In the genomic region with DNA sequence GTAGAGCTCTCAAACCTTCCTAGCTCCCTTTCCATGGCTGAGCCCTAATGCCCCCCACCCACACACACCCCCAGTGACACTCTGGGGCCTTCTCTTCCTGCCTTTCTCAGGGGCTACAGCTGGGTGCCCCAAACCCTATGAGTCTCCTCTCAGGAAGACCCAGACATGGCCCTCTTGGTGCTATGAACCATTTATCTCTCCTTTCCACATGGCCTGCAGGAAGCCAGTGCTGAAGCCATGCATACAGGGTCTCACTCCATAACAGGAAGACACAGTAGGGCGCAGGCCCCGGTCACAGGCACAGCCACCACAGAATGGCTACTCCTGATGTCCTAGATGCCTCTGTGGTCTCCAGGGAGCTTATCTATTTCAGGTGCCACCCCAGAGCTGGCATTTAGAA, we compare ENCODE assay signal across 16 mouse cellular contexts. TPM values are rescaled to one million over a fixed set of nuclear protein-coding genes. Genes with fewer than 3 reads are reported as not detected.
DNase-seq lines count a peak whose midpoint lies in the region; ATAC-seq and TF ChIP-seq lines count a peak whose summit lies in the region.
"Had no signal": no experiment of that assay in that cellular context is flagged by ENCODE, and none has a peak within 500 bp of the region (broad histone marks: within the 10 kb centered on the region; RNA-seq: fewer than 3 reads in every experiment).

No protein-coding gene starts in this region.

- no peak overlapping the region for H3K4me2 ChIP-seq in heart, embryonic 15.5 days
- no peak overlapping the region for H3K4me2 ChIP-seq in heart, embryonic 12.5 days
- no peak overlapping the region for H3K4me2 ChIP-seq in midbrain, embryonic 11.5 days
- H3K4me2 ChIP-seq in midbrain, postnatal 0 days (ENCODE audit: low read depth, low read length, poor library complexity, severe bottlenecking), result no peak overlapping the region
- H3K4me2 ChIP-seq in liver, embryonic 15.5 days, result no peak overlapping the region
- H3K4me2 ChIP-seq: embryonic facial prominence, embryonic 15.5 days; forebrain, embryonic 13.5 days; hindbrain, embryonic 13.5 days; lung, embryonic 14.5 days had no signal

- no peak overlapping the region for H3K4me3 ChIP-seq in heart, embryonic 15.5 days
- no peak overlapping the region for H3K4me3 ChIP-seq in heart, embryonic 12.5 days
- H3K4me3 ChIP-seq in midbrain, embryonic 11.5 days (ENCODE audit: low read depth, low read length), result no peak overlapping the region
- no peak overlapping the region for H3K4me3 ChIP-seq in midbrain, postnatal 0 days (ENCODE audit: low read depth, low read length)
- no peak overlapping the region for H3K4me3 ChIP-seq in liver, embryonic 15.5 days (replicated peaks)
- H3K4me3 ChIP-seq: embryonic facial prominence, embryonic 15.5 days; forebrain, embryonic 13.5 days; hindbrain, embryonic 13.5 days; limb, embryonic 10.5 days; midbrain, embryonic 10.5 days had no signal

- no peak for ATAC-seq in heart, embryonic 15.5 days (replicated peaks; ENCODE audit: insufficient number of reproducible peaks, insufficient read depth, low FRiP score, low read depth)
- ATAC-seq in heart, embryonic 12.5 days (ENCODE audit: insufficient number of reproducible peaks, low FRiP score), result no peak
- ATAC-seq in midbrain, embryonic 11.5 days (ENCODE audit: low FRiP score), result no peak
- no peak for ATAC-seq in midbrain, postnatal 0 days (ENCODE audit: low FRiP score)
- peak; percentile 41; the same call in 1 of the 2 replicates for ATAC-seq in liver, embryonic 15.5 days (ENCODE audit: insufficient read depth)
- ATAC-seq: forebrain, embryonic 13.5 days had no signal

- H3K27ac ChIP-seq in heart, embryonic 15.5 days, result peak overlapping the region; percentile 41; the same call in 1 of the 2 replicates
- no peak overlapping the region; the same call in 1 of the 2 replicates for H3K27ac ChIP-seq in heart, embryonic 12.5 days (ENCODE audit: poor library complexity, severe bottlenecking)
- H3K27ac ChIP-seq in midbrain, embryonic 11.5 days (ENCODE audit: low read depth, low read length), result no peak overlapping the region
- H3K27ac ChIP-seq in midbrain, postnatal 0 days (ENCODE audit: low read depth, low read length), result no peak overlapping the region
- H3K27ac ChIP-seq in liver, embryonic 15.5 days (replicated peaks), result no peak overlapping the region
- H3K27ac ChIP-seq: forebrain, embryonic 13.5 days had no signal

- no peaks in the 10 kb centered on the region for H3K9me3 ChIP-seq in heart, embryonic 15.5 days (replicated peaks)
- no peaks in the 10 kb centered on the region for H3K9me3 ChIP-seq in heart, embryonic 12.5 days (replicated peaks)
- no peaks in the 10 kb centered on the region for H3K9me3 ChIP-seq in midbrain, embryonic 11.5 days (ENCODE audit: control insufficient read depth, low read length)
- H3K9me3 ChIP-seq in midbrain, postnatal 0 days (ENCODE audit: low read length), result no peaks in the 10 kb centered on the region
- no peaks in the 10 kb centered on the region for H3K9me3 ChIP-seq in liver, embryonic 15.5 days (replicated peaks)
- H3K9me3 ChIP-seq: embryonic facial prominence, embryonic 15.5 days; forebrain, embryonic 13.5 days; hindbrain, embryonic 13.5 days; limb, embryonic 10.5 days; midbrain, embryonic 10.5 days had no signal

- 65% methylated on average over 2 of the region's 2 CpGs for WGBS in heart, embryonic 15.5 days
- 67% methylated on average over 2 of the region's 2 CpGs for WGBS in heart, embryonic 12.5 days
- WGBS in midbrain, embryonic 11.5 days, result 83% methylated on average over 2 of the region's 2 CpGs
- WGBS in midbrain, postnatal 0 days, result 91% methylated on average over 2 of the region's 2 CpGs
- WGBS in liver, embryonic 15.5 days (ENCODE audit: insufficient replicate concordance), result 28% methylated on average over 2 of the region's 2 CpGs

- H3K36me3 ChIP-seq in heart, embryonic 15.5 days, result no peaks in the 10 kb centered on the region
- no peaks in the 10 kb centered on the region for H3K36me3 ChIP-seq in heart, embryonic 12.5 days
- no peaks in the 10 kb centered on the region for H3K36me3 ChIP-seq in midbrain, embryonic 11.5 days (ENCODE audit: control insufficient read depth, insufficient read depth, low read length)
- H3K36me3 ChIP-seq in midbrain, postnatal 0 days (ENCODE audit: insufficient read depth, low read length), result no peaks in the 10 kb centered on the region
- H3K36me3 ChIP-seq in liver, embryonic 15.5 days (replicated peaks), result no peaks in the 10 kb centered on the region
- H3K36me3 ChIP-seq: embryonic facial prominence, embryonic 15.5 days; hindbrain, embryonic 13.5 days; limb, embryonic 10.5 days; midbrain, embryonic 10.5 days had no signal

- H3K4me1 ChIP-seq in heart, embryonic 15.5 days (replicated peaks), result peaks cover 49% of the 10 kb centered on the region
- peaks cover 59% of the 10 kb centered on the region for H3K4me1 ChIP-seq in heart, embryonic 12.5 days (replicated peaks)
- H3K4me1 ChIP-seq in midbrain, embryonic 11.5 days (ENCODE audit: control insufficient read depth, insufficient read depth, low read length), result peaks cover 21% of the 10 kb centered on the region
- peaks cover 19% of the 10 kb centered on the region; the same call in 1 of the 2 replicates for H3K4me1 ChIP-seq in midbrain, postnatal 0 days (ENCODE audit: insufficient read depth, low read length)
- H3K4me1 ChIP-seq in liver, embryonic 15.5 days (replicated peaks), result peaks cover 32% of the 10 kb centered on the region

- H3K27me3 ChIP-seq in heart, embryonic 15.5 days, result peaks cover 45% of the 10 kb centered on the region
- H3K27me3 ChIP-seq in heart, embryonic 12.5 days (replicated peaks), result peaks cover 42% of the 10 kb centered on the region
- no peaks in the 10 kb centered on the region for H3K27me3 ChIP-seq in midbrain, embryonic 11.5 days (ENCODE audit: control insufficient read depth, insufficient read depth, low read length)
- H3K27me3 ChIP-seq in midbrain, postnatal 0 days (ENCODE audit: insufficient read depth, low read length), result no peaks in the 10 kb centered on the region
- no peaks in the 10 kb centered on the region for H3K27me3 ChIP-seq in liver, embryonic 15.5 days
- H3K27me3 ChIP-seq: embryonic facial prominence, embryonic 15.5 days; forebrain, embryonic 13.5 days; hindbrain, embryonic 13.5 days had no signal

- no peak overlapping the region for H3K9ac ChIP-seq in heart, embryonic 15.5 days
- H3K9ac ChIP-seq in heart, embryonic 12.5 days, result no peak overlapping the region
- no peak overlapping the region for H3K9ac ChIP-seq in midbrain, embryonic 11.5 days (ENCODE audit: low read length)
- H3K9ac ChIP-seq in midbrain, postnatal 0 days (replicated peaks; ENCODE audit: low read length, poor library complexity, severe bottlenecking), result no peak overlapping the region
- H3K9ac ChIP-seq in liver, embryonic 15.5 days, result no peak overlapping the region
- H3K9ac ChIP-seq: embryonic facial prominence, embryonic 15.5 days; forebrain, embryonic 13.5 days; hindbrain, embryonic 13.5 days; lung, embryonic 14.5 days had no signal

- peak; percentile 59 for DNase-seq in midbrain, embryonic 11.5 days (ENCODE audit: low spot score, missing footprints)
- no peak for DNase-seq in midbrain, postnatal 0 days (ENCODE audit: low spot score)
- DNase-seq in spleen, postnatal 36 days (ENCODE audit: low spot score in 2 of 2), result no peak
- no peak for DNase-seq in cerebellum, adult 8-10 months
- DNase-seq: kidney, adult 18-20 months; layer of hippocampus, postnatal 36 days; thymus, postnatal 4 days had no signal

- no peak for TF ChIP-seq CTCF in midbrain, postnatal 0 days (IDR thresholded peaks at IDR 0.05)

RNA-seq across cellular contexts. Expression of a gene that starts 43.1 kb away (rescaled TPM):
- polyA plus RNA-seq in heart, embryonic 15.5 days (2015; fragmentation: Nextera tagmentation; extraction: Ambion mirVana), result 9.7 and 10.2 TPM in 2 replicates
- 21.9 and 23.7 TPM in 2 replicates for polyA plus RNA-seq in heart, embryonic 12.5 days (2016; fragmentation: Nextera tagmentation; extraction: Ambion mirVana)
- polyA plus RNA-seq in midbrain, embryonic 11.5 days (2014; fragmentation: Nextera tagmentation; extraction: Ambion mirVana), result 7.6 and 9.0 TPM in 2 replicates
- 59.8 and 63.5 TPM in 2 replicates for total RNA-seq in midbrain, postnatal 0 days (2014; rRNA removed)
- 9.4 and 11.0 TPM in 2 replicates for polyA plus RNA-seq in midbrain, postnatal 0 days (2015; fragmentation: Nextera tagmentation; extraction: Ambion mirVana)
- 1.3 and 1.9 TPM in 2 replicates for polyA plus RNA-seq in liver, embryonic 15.5 days (2015; fragmentation: Nextera tagmentation; extraction: Ambion mirVana)
